Mouse (Mus musculus) liver, embryonic 14.5 days (tissue): ENCODE results near the gene Mafk.

Experiments used
- CTCF ChIP-seq: IDR thresholded peaks from 2 replicates; pipeline ENCODE4 v1.5.1; 2016; ENCODE audit warnings: antibody characterized with exemption, low read depth, control low read depth
- EP300 ChIP-seq: IDR thresholded peaks from 2 replicates; pipeline ENCODE4 v1.6.1; 2016; ENCODE audit warnings: antibody characterized with exemption, low read depth

DNA sequence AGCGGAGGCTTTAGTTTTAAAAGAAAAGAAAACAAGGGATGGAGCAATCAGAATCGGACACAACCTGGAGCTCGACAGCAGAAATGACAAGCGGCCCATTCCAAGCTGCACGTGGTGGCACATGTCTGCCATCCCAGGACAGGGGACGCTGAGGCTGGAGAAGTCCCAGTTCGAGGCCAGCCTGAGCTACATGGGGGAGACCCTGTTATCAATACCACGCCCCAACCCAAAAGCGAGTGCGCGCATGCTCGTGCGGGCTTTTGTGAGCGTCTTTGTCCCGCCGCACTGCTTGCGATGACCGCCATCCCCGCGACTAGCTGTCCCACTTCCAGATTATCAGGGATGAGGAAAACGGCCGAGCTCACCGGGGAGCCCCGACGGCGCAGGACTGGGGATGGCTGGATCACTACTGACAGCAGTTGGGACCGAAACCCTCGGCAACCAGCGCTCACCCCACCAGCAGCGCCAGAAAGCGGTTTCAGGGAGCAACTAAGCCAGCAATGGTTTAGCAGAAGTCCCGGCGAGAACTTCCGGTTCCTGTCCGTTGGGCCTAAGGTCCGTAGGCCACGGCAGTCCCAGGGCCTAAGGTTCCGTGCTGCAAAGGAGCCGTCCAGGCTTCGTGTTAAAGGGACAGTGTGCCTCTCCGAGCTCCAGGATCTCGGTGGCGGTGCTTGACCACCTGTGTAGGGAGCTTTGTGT is 35.2 kb downstream of the Mafk start, which contains the start of the genes Gm26938 and Psmg3:
- peak; percentile 13; the same call in 1 of the 2 replicates for TF ChIP-seq CTCF
- TF ChIP-seq EP300 = no peak
